Mouse (Mus musculus): Measurements from ENCODE around the gene Dcaf11. TPM values are rescaled to one million over a fixed set of nuclear protein-coding genes. Genes with fewer than 3 reads are reported as not detected.

Gene Dcaf11
- polyA plus RNA-seq, 1 experiment from 2014 or later = 103 TPM

- no peak overlapping the region for H3K4me3 ChIP-seq (replicated peaks)
- 61% methylated on average over 6 of the region's 6 CpGs for WGBS
- 0 out of 2 replicates have a peak, but pooled peaks cover 3% of the 10 kb centered on the region for H3K27me3 ChIP-seq
- H3K4me1 ChIP-seq = peaks cover 15% of the 10 kb centered on the region
- H3K9ac ChIP-seq = no peak overlapping the region
- H3K4me2 ChIP-seq = no peak overlapping the region
- H3K27ac ChIP-seq = no peak overlapping the region
- no peak for ATAC-seq (ENCODE audit: low FRiP score)
- no peaks in the 10 kb centered on the region for H3K36me3 ChIP-seq (replicated peaks)
- no peaks in the 10 kb centered on the region for H3K9me3 ChIP-seq
These were observed 23.6 kb upstream of the Dcaf11 start for GRCm38 (mm10) chr14:55536116-55536745.

GRCm38 (mm10) chr14:55540067-55540786 lies 19.6 kb upstream of the Dcaf11 start, which contains the start of gene Pck2:
Pck2 (plus strand) TSS chr14:55540266.
- H3K9ac ChIP-seq = peak within 1 kb of the TSS; percentile 72
- H3K9me3 ChIP-seq = no peaks in the 10 kb centered on the region
- H3K4me2 ChIP-seq = peak within 1 kb of the TSS; percentile 90
- peak within 1 kb of the TSS; percentile 57 for H3K4me3 ChIP-seq (replicated peaks)
- peak; percentile 84 for ATAC-seq (ENCODE audit: low FRiP score)
- H3K36me3 ChIP-seq (replicated peaks) = peaks cover 13% of the 10 kb centered on the region
- 0% methylated on average over 32 of the region's 32 CpGs for WGBS
- peak within 1 kb of the TSS; percentile 83 for H3K27ac ChIP-seq
- H3K27me3 ChIP-seq = 0 out of 2 replicates have a peak, but pooled peaks cover 3% of the 10 kb centered on the region
- H3K4me1 ChIP-seq = peaks cover 19% of the 10 kb centered on the region

- Histone ChIP-seq H3K27me3 (0 out of 2 replicates have a peak, but pooled peaks cover 3% of the 10 kb centered on the region), H3K4me3 (replicated peaks) (peak overlapping the region; percentile 57), H3K9me3 (no peaks in the 10 kb centered on the region), H3K27ac (peak overlapping the region; percentile 83), H3K9ac (peak overlapping the region; percentile 72), H3K4me2 (peak overlapping the region; percentile 90), H3K4me1 (peaks cover 19% of the 10 kb centered on the region), H3K36me3 (replicated peaks) (peaks cover 16% of the 10 kb centered on the region)
- ATAC-seq (ENCODE audit: low FRiP score) = peak; percentile 72
- 7% methylated on average over 10 of the region's 10 CpGs for WGBS
These were observed 19.0 kb upstream of the Dcaf11 start for GRCm38 (mm10) chr14:55540787-55541321.

- Histone ChIP-seq H3K27ac (no peak overlapping the region), H3K9ac (no peak overlapping the region), H3K4me3 (replicated peaks) (no peak overlapping the region), H3K4me2 (no peak overlapping the region), H3K36me3 (replicated peaks) (peaks cover 19% of the 10 kb centered on the region), H3K4me1 (peaks cover 19% of the 10 kb centered on the region), H3K9me3 (no peaks in the 10 kb centered on the region), H3K27me3 (0 out of 2 replicates have a peak, but pooled peaks cover 3% of the 10 kb centered on the region)
- 97% methylated on average over 12 of the region's 12 CpGs for WGBS
- no peak for ATAC-seq (ENCODE audit: low FRiP score)
These were observed 17.5 kb upstream of the Dcaf11 start for GRCm38 (mm10) chr14:55542268-55542667.

- Histone ChIP-seq H3K4me1 (peaks cover 19% of the 10 kb centered on the region), H3K9me3 (no peaks in the 10 kb centered on the region), H3K36me3 (replicated peaks) (peaks cover 38% of the 10 kb centered on the region), H3K27me3 (no peaks in the 10 kb centered on the region), H3K4me2 (no peak overlapping the region), H3K4me3 (replicated peaks) (no peak overlapping the region), H3K9ac (peak overlapping the region; percentile 38; the same call in 1 of the 2 replicates), H3K27ac (0 out of 2 replicates have a peak overlapping the region, but pooled peaks have one; percentile 19)
- WGBS = 85% methylated on average over 9 of the region's 9 CpGs
- no peak for ATAC-seq (ENCODE audit: low FRiP score)
These were observed 15.5 kb upstream of the Dcaf11 start for GRCm38 (mm10) chr14:55544334-55544733.

- H3K4me1 ChIP-seq = no peaks in the 10 kb centered on the region
- H3K4me2 ChIP-seq = no peak overlapping the region
- ATAC-seq (ENCODE audit: low FRiP score) = no peak
- H3K9ac ChIP-seq = no peak overlapping the region
- peaks cover 26% of the 10 kb centered on the region for H3K36me3 ChIP-seq (replicated peaks)
- no peak overlapping the region for H3K4me3 ChIP-seq (replicated peaks)
- no peak overlapping the region for H3K27ac ChIP-seq
- H3K27me3 ChIP-seq = no peaks in the 10 kb centered on the region
- H3K9me3 ChIP-seq = no peaks in the 10 kb centered on the region
- WGBS = 88% methylated on average over 6 of the region's 6 CpGs
These were observed 9.6 kb upstream of the Dcaf11 start for GRCm38 (mm10) chr14:55550191-55550590.

GRCm38 (mm10) chr14:55551347-55551746 lies 8.5 kb upstream of the Dcaf11 start:
- WGBS = 71% methylated on average over 5 of the region's 5 CpGs
- Histone ChIP-seq H3K4me2 (no peak overlapping the region), H3K4me3 (replicated peaks) (no peak overlapping the region), H3K36me3 (replicated peaks) (peaks cover 22% of the 10 kb centered on the region), H3K27me3 (no peaks in the 10 kb centered on the region), H3K27ac (no peak overlapping the region), H3K4me1 (no peaks in the 10 kb centered on the region), H3K9ac (no peak overlapping the region), H3K9me3 (no peaks in the 10 kb centered on the region)
- no peak for ATAC-seq (ENCODE audit: low FRiP score)

GRCm38 (mm10) chr14:55551794-55552193 lies 8.0 kb upstream of the Dcaf11 start:
- no peak overlapping the region for H3K4me2 ChIP-seq
- no peak overlapping the region for H3K4me3 ChIP-seq (replicated peaks)
- peaks cover under 1% of the 10 kb centered on the region; the same call in 1 of the 2 replicates for H3K4me1 ChIP-seq
- no peak overlapping the region for H3K27ac ChIP-seq
- no peaks in the 10 kb centered on the region for H3K9me3 ChIP-seq
- no peak overlapping the region for H3K9ac ChIP-seq
- ATAC-seq (ENCODE audit: low FRiP score) = no peak
- H3K27me3 ChIP-seq = no peaks in the 10 kb centered on the region
- peaks cover 20% of the 10 kb centered on the region for H3K36me3 ChIP-seq (replicated peaks)
- WGBS = 94% methylated on average over 8 of the region's 8 CpGs

GRCm38 (mm10) chr14:55554635-55555034 lies 5.2 kb upstream of the Dcaf11 start:
- ATAC-seq (ENCODE audit: low FRiP score) = no peak
- Histone ChIP-seq H3K36me3 (replicated peaks) (no peaks in the 10 kb centered on the region), H3K27me3 (no peaks in the 10 kb centered on the region), H3K9ac (no peak overlapping the region), H3K4me1 (peaks cover 5% of the 10 kb centered on the region; the same call in 1 of the 2 replicates), H3K4me2 (no peak overlapping the region), H3K4me3 (replicated peaks) (no peak overlapping the region), H3K27ac (no peak overlapping the region), H3K9me3 (no peaks in the 10 kb centered on the region)

- no peak overlapping the region for H3K9ac ChIP-seq
- no peaks in the 10 kb centered on the region for H3K27me3 ChIP-seq
- ATAC-seq (ENCODE audit: low FRiP score) = no peak
- no peak overlapping the region for H3K27ac ChIP-seq
- H3K4me1 ChIP-seq = peaks cover 5% of the 10 kb centered on the region; the same call in 1 of the 2 replicates
- H3K9me3 ChIP-seq = no peaks in the 10 kb centered on the region
- H3K4me3 ChIP-seq (replicated peaks) = no peak overlapping the region
- H3K4me2 ChIP-seq = no peak overlapping the region
- no peaks in the 10 kb centered on the region for H3K36me3 ChIP-seq (replicated peaks)
- WGBS = 75% methylated on average over 3 of the region's 3 CpGs
These were observed 4.0 kb upstream of the Dcaf11 start for GRCm38 (mm10) chr14:55555788-55556187.

GRCm38 (mm10) chr14:55557003-55557402 lies 2.8 kb upstream of the Dcaf11 start:
- H3K27ac ChIP-seq = no peak overlapping the region
- H3K9ac ChIP-seq = no peak overlapping the region
- no peaks in the 10 kb centered on the region for H3K36me3 ChIP-seq (replicated peaks)
- H3K4me3 ChIP-seq (replicated peaks) = no peak overlapping the region
- ATAC-seq (ENCODE audit: low FRiP score) = no peak
- H3K27me3 ChIP-seq = no peaks in the 10 kb centered on the region
- H3K4me2 ChIP-seq = no peak overlapping the region
- no peaks in the 10 kb centered on the region for H3K9me3 ChIP-seq
- 30% methylated on average over 5 of the region's 5 CpGs for WGBS
- peaks cover 16% of the 10 kb centered on the region for H3K4me1 ChIP-seq

GRCm38 (mm10) chr14:55557587-55557986 lies 2.2 kb upstream of the Dcaf11 start:
- Histone ChIP-seq H3K4me1 (peaks cover 18% of the 10 kb centered on the region), H3K9ac (no peak overlapping the region), H3K27me3 (no peaks in the 10 kb centered on the region), H3K27ac (no peak overlapping the region), H3K4me3 (replicated peaks) (no peak overlapping the region), H3K9me3 (no peaks in the 10 kb centered on the region), H3K36me3 (replicated peaks) (no peaks in the 10 kb centered on the region), H3K4me2 (no peak overlapping the region)
- WGBS = 87% methylated on average over 3 of the region's 3 CpGs
- no peak for ATAC-seq (ENCODE audit: low FRiP score)

Data from forebrain, embryonic 12.5 days (tissue).